In genomic region chr19:59898301-59898700, GRCm38 (mm10) we compare ENCODE assay signal across 21 mouse cellular contexts. TPM values are rescaled to one million over a fixed set of nuclear protein-coding genes. Genes with fewer than 3 reads are reported as not detected.
DNase-seq lines count a peak whose midpoint lies in the region; ATAC-seq and TF ChIP-seq lines count a peak whose summit lies in the region.
"Had no signal": no experiment of that assay in that cellular context is flagged by ENCODE, and none has a peak within 500 bp of the region (broad histone marks: within the 10 kb centered on the region; RNA-seq: fewer than 3 reads in every experiment).

No protein-coding gene starts in this region.

- H3K27ac ChIP-seq in liver, embryonic 13.5 days = peak overlapping the region; percentile 58; the same call in 1 of the 2 replicates
- no peak overlapping the region for H3K27ac ChIP-seq in liver, embryonic 11.5 days (ENCODE audit: low read depth, low read length)
- H3K27ac ChIP-seq: forebrain, embryonic 10.5 days; forebrain, embryonic 13.5 days; hindbrain, embryonic 12.5 days; hindbrain, embryonic 15.5 days had no signal

- DNase-seq in liver, embryonic 13.5 days = no peak
- DNase-seq in liver, embryonic 11.5 days (ENCODE audit: low spot score) = no peak
- peak; percentile 29 for DNase-seq in 3134 (ENCODE audit: extremely low read depth, insufficient read length, low spot score)
- no peak for DNase-seq in yolk sac, embryonic 10.5 days (ENCODE audit: low spot score)
- no peak for DNase-seq in layer of hippocampus, postnatal 36 days
- DNase-seq: adrenal gland, adult 8-10 months; adrenal gland, postnatal 36 days; cerebellum, adult 18-20 months; cerebellum, adult 9-10 months; cerebellum, postnatal 14 days; gastrocnemius, postnatal 10 days; heart, adult 11 months had no signal

- no peaks in the 10 kb centered on the region for H3K79me2 ChIP-seq in C2C12 (ENCODE audit: control insufficient read depth, insufficient read depth)

- H3K4me3 ChIP-seq in liver, embryonic 13.5 days (replicated peaks) = no peak overlapping the region
- H3K4me3 ChIP-seq in liver, embryonic 11.5 days (ENCODE audit: low read depth, low read length) = no peak overlapping the region
- H3K4me3 ChIP-seq in C2C12 (ENCODE audit: insufficient read depth, poor library complexity, severe bottlenecking) = no peak overlapping the region
- H3K4me3 ChIP-seq: forebrain, embryonic 10.5 days; forebrain, embryonic 13.5 days; hindbrain, embryonic 12.5 days; hindbrain, embryonic 15.5 days had no signal

- no peaks in the 10 kb centered on the region for H3K27me3 ChIP-seq in liver, embryonic 13.5 days
- no peaks in the 10 kb centered on the region for H3K27me3 ChIP-seq in liver, embryonic 11.5 days (replicated peaks; ENCODE audit: control insufficient read depth, insufficient read depth, low read length)
- no peaks in the 10 kb centered on the region for H3K27me3 ChIP-seq in C2C12 (ENCODE audit: control insufficient read depth, insufficient read depth, insufficient read length)
- H3K27me3 ChIP-seq: CH12.LX; forebrain, embryonic 13.5 days; hindbrain, embryonic 12.5 days; hindbrain, embryonic 15.5 days had no signal

- no peaks in the 10 kb centered on the region for H3K79me3 ChIP-seq in C2C12 (ENCODE audit: low read depth)

- no peak overlapping the region for H3K9ac ChIP-seq in liver, embryonic 13.5 days
- H3K9ac ChIP-seq in liver, embryonic 11.5 days (ENCODE audit: low read depth, low read length) = no peak overlapping the region
- H3K9ac ChIP-seq: forebrain, embryonic 13.5 days; hindbrain, embryonic 12.5 days; hindbrain, embryonic 15.5 days had no signal

- H3K4me2 ChIP-seq in liver, embryonic 13.5 days = no peak overlapping the region
- no peak overlapping the region for H3K4me2 ChIP-seq in liver, embryonic 11.5 days
- H3K4me2 ChIP-seq: forebrain, embryonic 13.5 days; heart, embryonic 11.5 days; hindbrain, embryonic 12.5 days; hindbrain, embryonic 15.5 days had no signal

- TF ChIP-seq CTCF in C2C12 (IDR thresholded peaks at IDR 0.05; ENCODE audit: control insufficient read depth, insufficient read depth, insufficient read length) = no peak

- 66% methylated on average over 4 of the region's 4 CpGs for WGBS in liver, embryonic 13.5 days (ENCODE audit: insufficient replicate concordance)
- whole genome bisulfite sequencing in liver, embryonic 11.5 days = 81% methylated on average over 4 of the region's 4 CpGs

- ATAC-seq in liver, embryonic 13.5 days (ENCODE audit: low read depth) = no peak
- no peak for ATAC-seq in liver, embryonic 11.5 days (replicated peaks; ENCODE audit: low FRiP score)
- ATAC-seq: forebrain, embryonic 13.5 days; forebrain, embryonic 16.5 days had no signal

- peaks cover 47% of the 10 kb centered on the region for H3K4me1 ChIP-seq in liver, embryonic 13.5 days (replicated peaks)
- peaks cover 3% of the 10 kb centered on the region; the same call in 1 of the 2 replicates for H3K4me1 ChIP-seq in liver, embryonic 11.5 days (replicated peaks; ENCODE audit: control insufficient read depth, insufficient read depth, low read length)
- H3K4me1 ChIP-seq: forebrain, embryonic 10.5 days; forebrain, embryonic 13.5 days; hindbrain, embryonic 12.5 days; hindbrain, embryonic 15.5 days had no signal

- H3K9me3 ChIP-seq in liver, embryonic 13.5 days (replicated peaks) = no peaks in the 10 kb centered on the region
- no peaks in the 10 kb centered on the region for H3K9me3 ChIP-seq in liver, embryonic 11.5 days (ENCODE audit: control insufficient read depth, low read length)
- H3K9me3 ChIP-seq: forebrain, embryonic 10.5 days; forebrain, embryonic 13.5 days; G1E; hindbrain, embryonic 12.5 days; hindbrain, embryonic 15.5 days had no signal

- H3ac ChIP-seq in C2C12 (ENCODE audit: control insufficient read depth, insufficient read length, low read depth) = no peak overlapping the region

- no peaks in the 10 kb centered on the region for H3K36me3 ChIP-seq in liver, embryonic 13.5 days
- no peaks in the 10 kb centered on the region for H3K36me3 ChIP-seq in liver, embryonic 11.5 days (ENCODE audit: control insufficient read depth, insufficient read depth, low read length)
- no peaks in the 10 kb centered on the region for H3K36me3 ChIP-seq in C2C12 (ENCODE audit: control insufficient read depth, insufficient read depth)
- H3K36me3 ChIP-seq: hindbrain, embryonic 15.5 days had no signal

TF ChIP-seq in C2C12, 6 proteins besides CTCF, POLR2A, EP300 and RAD21:
- TF ChIP-seq FOSL1 (IDR thresholded peaks at IDR 0.05; ENCODE audit: insufficient read depth, low read length, poor library complexity, severe bottlenecking) = peak; percentile 68
- TF ChIP-seq MYOD1 (IDR thresholded peaks at IDR 0.05; ENCODE audit: control insufficient read depth, insufficient read length, low read depth) = no peak
- no peak for TF ChIP-seq USF1 (IDR thresholded peaks at IDR 0.05; ENCODE audit: low read depth)
- TF ChIP-seq CEBPB (IDR thresholded peaks at IDR 0.05; ENCODE audit: low read depth) = no peak

RNA-seq across cellular contexts. Expression of gene Rab11fip2, which starts 45.2 kb away (rescaled TPM):
- 1.3 and 1.4 TPM in 2 replicates for polyA plus RNA-seq in liver, embryonic 13.5 days (2015; fragmentation: Nextera tagmentation; extraction: Ambion mirVana)
- 1.4 and 1.5 TPM in 2 replicates for polyA plus RNA-seq in liver, embryonic 11.5 days (2014; fragmentation: Nextera tagmentation; extraction: Ambion mirVana)
- polyA plus RNA-seq in C2C12 (2012; fragmentation: generic; extraction: Trizol) = 0.95 TPM
- 10 to 100 TPM; 72.0 to 77.8 TPM for total RNA-seq in layer of hippocampus, postnatal 36 days (2021)
